Mouse (Mus musculus): Measurements from ENCODE around the gene Gm45713. TPM values are rescaled to one million over a fixed set of nuclear protein-coding genes. Genes with fewer than 3 reads are reported as not detected.

The Gm45713 gene
- 0.42 TPM in 1 of 2 replicates, not detected in the other for polyA plus RNA-seq (2015; fragmentation: Nextera tagmentation; extraction: Ambion mirVana)

- Histone ChIP-seq H3K27me3 (replicated peaks) (no peaks in the 10 kb centered on the region), H3K9ac (peak within 1 kb of the TSS; percentile 40; the same call in 1 of the 2 replicates), H3K4me1 (peaks cover 6% of the 10 kb centered on the region), H3K27ac (0 out of 2 replicates have a peak within 1 kb of the TSS, but pooled peaks have one; percentile 45), H3K4me2 (peak within 1 kb of the TSS; percentile 67), H3K4me3 (replicated peaks) (peak within 1 kb of the TSS; percentile 68), H3K9me3 (no peaks in the 10 kb centered on the region), H3K36me3 (no peaks in the 10 kb centered on the region)
- 2% methylated on average over 29 of the region's 29 CpGs for WGBS
- ATAC-seq (ENCODE audit: insufficient read depth, low FRiP score, low read depth) = peak; percentile 80
These were observed at the start of gene Gm45713, which contains the start of gene Flt3l for GRCm38 (mm10) chr7:45135993-45136567. Gm45713 (minus strand) TSS chr7:45136231. Flt3l (minus strand) TSS chr7:45136432.

GRCm38 (mm10) chr7:45183672-45184071, 47.6 kb upstream of the Gm45713 start:
- 58% methylated on average over 7 of the region's 7 CpGs for WGBS
- Histone ChIP-seq H3K27ac (no peak overlapping the region), H3K36me3 (no peaks in the 10 kb centered on the region), H3K4me2 (no peak overlapping the region), H3K4me3 (replicated peaks) (no peak overlapping the region), H3K27me3 (replicated peaks) (peaks cover 82% of the 10 kb centered on the region), H3K9me3 (no peaks in the 10 kb centered on the region), H3K4me1 (peaks cover 7% of the 10 kb centered on the region; the same call in 1 of the 2 replicates), H3K9ac (no peak overlapping the region)
- no peak for ATAC-seq (ENCODE audit: insufficient read depth, low FRiP score, low read depth)

GRCm38 (mm10) chr7:45182606-45183005, 46.6 kb upstream of the Gm45713 start:
- Histone ChIP-seq H3K4me3 (replicated peaks) (peak overlapping the region; percentile 32), H3K9me3 (no peaks in the 10 kb centered on the region), H3K9ac (no peak overlapping the region), H3K4me1 (peaks cover 7% of the 10 kb centered on the region; the same call in 1 of the 2 replicates), H3K36me3 (no peaks in the 10 kb centered on the region), H3K27ac (no peak overlapping the region), H3K4me2 (peak overlapping the region; percentile 66), H3K27me3 (replicated peaks) (peaks cover 89% of the 10 kb centered on the region)
- no peak for ATAC-seq (ENCODE audit: insufficient read depth, low FRiP score, low read depth)
- 11% methylated on average over 11 of the region's 11 CpGs for WGBS

GRCm38 (mm10) chr7:45182199-45182601, 46.2 kb upstream of the Gm45713 start:
- Histone ChIP-seq H3K4me2 (peak overlapping the region; percentile 66), H3K4me3 (replicated peaks) (peak overlapping the region; percentile 32), H3K36me3 (no peaks in the 10 kb centered on the region), H3K27me3 (replicated peaks) (peaks cover 93% of the 10 kb centered on the region), H3K27ac (no peak overlapping the region), H3K9ac (no peak overlapping the region), H3K9me3 (no peaks in the 10 kb centered on the region), H3K4me1 (peaks cover 7% of the 10 kb centered on the region; the same call in 1 of the 2 replicates)
- ATAC-seq (ENCODE audit: insufficient read depth, low FRiP score, low read depth) = peak; percentile 93
- under 1% methylated on average over 34 of the region's 34 CpGs for WGBS

GRCm38 (mm10) chr7:45181540-45181939, 45.5 kb upstream of the Gm45713 start:
- 6% methylated on average over 35 of the region's 35 CpGs for WGBS
- Histone ChIP-seq H3K9ac (no peak overlapping the region), H3K36me3 (no peaks in the 10 kb centered on the region), H3K4me3 (replicated peaks) (no peak overlapping the region), H3K4me1 (peaks cover 7% of the 10 kb centered on the region; the same call in 1 of the 2 replicates), H3K27ac (no peak overlapping the region), H3K9me3 (no peaks in the 10 kb centered on the region), H3K27me3 (replicated peaks) (peaks cover 96% of the 10 kb centered on the region), H3K4me2 (peak overlapping the region; percentile 66)
- ATAC-seq (ENCODE audit: insufficient read depth, low FRiP score, low read depth) = no peak

- H3K9ac ChIP-seq = no peak within 1 kb of the TSS
- peaks cover 12% of the 10 kb centered on the region for H3K4me1 ChIP-seq
- H3K27ac ChIP-seq = no peak within 1 kb of the TSS
- no peaks in the 10 kb centered on the region for H3K9me3 ChIP-seq
- H3K36me3 ChIP-seq = no peaks in the 10 kb centered on the region
- ATAC-seq (ENCODE audit: insufficient read depth, low FRiP score, low read depth) = no peak
- WGBS = 18% methylated on average over 20 of the region's 20 CpGs
- peak within 1 kb of the TSS; percentile 66 for H3K4me2 ChIP-seq
- H3K27me3 ChIP-seq (replicated peaks) = peaks cover 98% of the 10 kb centered on the region
- no peak within 1 kb of the TSS for H3K4me3 ChIP-seq (replicated peaks)
These were observed 45.0 kb upstream of the Gm45713 start, which contains the start of gene Pth2 for GRCm38 (mm10) chr7:45180896-45181477. Pth2 (plus strand) TSS chr7:45180995.

GRCm38 (mm10) chr7:45179469-45179868, 43.4 kb upstream of the Gm45713 start, which contains the start of gene Gfy:
Gfy (minus strand) TSS chr7:45179569.
- Histone ChIP-seq H3K4me2 (no peak within 1 kb of the TSS), H3K27ac (no peak within 1 kb of the TSS), H3K36me3 (no peaks in the 10 kb centered on the region), H3K9me3 (no peaks in the 10 kb centered on the region), H3K27me3 (replicated peaks) (peaks cover 99% of the 10 kb centered on the region), H3K4me1 (peaks cover 13% of the 10 kb centered on the region), H3K9ac (no peak within 1 kb of the TSS), H3K4me3 (replicated peaks) (no peak within 1 kb of the TSS)
- no peak for ATAC-seq (ENCODE audit: insufficient read depth, low FRiP score, low read depth)
- 23% methylated on average over 7 of the region's 7 CpGs for WGBS

- WGBS = 24% methylated on average over 7 of the region's 7 CpGs
- no peaks in the 10 kb centered on the region for H3K9me3 ChIP-seq
- no peak for ATAC-seq (ENCODE audit: insufficient read depth, low FRiP score, low read depth)
These were observed 42.5 kb upstream of the Gm45713 start for GRCm38 (mm10) chr7:45178550-45178949.

GRCm38 (mm10) chr7:45176356-45176755, 40.3 kb upstream of the Gm45713 start:
- Histone ChIP-seq H3K4me3 (replicated peaks) (peak overlapping the region; percentile 13; the same call in 1 of the 2 replicates), H3K27ac (no peak overlapping the region), H3K36me3 (no peaks in the 10 kb centered on the region), H3K9ac (no peak overlapping the region), H3K4me1 (peaks cover 6% of the 10 kb centered on the region), H3K9me3 (no peaks in the 10 kb centered on the region), H3K27me3 (replicated peaks) (peaks cover 86% of the 10 kb centered on the region), H3K4me2 (peak overlapping the region; percentile 32)
- WGBS = 3% methylated on average over 30 of the region's 31 CpGs
- ATAC-seq (ENCODE audit: insufficient read depth, low FRiP score, low read depth) = no peak

More at GRCm38 (mm10) chr7:45178550-45178949, 42.5 kb upstream of the Gm45713 start:
- peaks cover 13% of the 10 kb centered on the region for H3K4me1 ChIP-seq
- no peaks in the 10 kb centered on the region for H3K36me3 ChIP-seq
- H3K4me3 ChIP-seq (replicated peaks) = no peak overlapping the region
- H3K27ac ChIP-seq = no peak overlapping the region
- H3K27me3 ChIP-seq (replicated peaks) = peaks cover 96% of the 10 kb centered on the region
- no peak overlapping the region for H3K4me2 ChIP-seq
- H3K9ac ChIP-seq = no peak overlapping the region

GRCm38 (mm10) chr7:45175929-45176328, 39.9 kb upstream of the Gm45713 start:
- Histone ChIP-seq H3K4me1 (peaks cover 6% of the 10 kb centered on the region), H3K4me3 (replicated peaks) (peak overlapping the region; percentile 13; the same call in 1 of the 2 replicates), H3K27me3 (replicated peaks) (peaks cover 82% of the 10 kb centered on the region), H3K9me3 (no peaks in the 10 kb centered on the region), H3K36me3 (no peaks in the 10 kb centered on the region), H3K27ac (no peak overlapping the region), H3K4me2 (peak overlapping the region; percentile 32), H3K9ac (no peak overlapping the region)
- WGBS = under 1% methylated on average over 23 of the region's 23 CpGs
- no peak for ATAC-seq (ENCODE audit: insufficient read depth, low FRiP score, low read depth)

- no peak overlapping the region for H3K9ac ChIP-seq
- H3K27me3 ChIP-seq (replicated peaks) = peaks cover 76% of the 10 kb centered on the region
- H3K4me1 ChIP-seq = peaks cover 6% of the 10 kb centered on the region
- no peak overlapping the region for H3K4me2 ChIP-seq
- no peaks in the 10 kb centered on the region for H3K9me3 ChIP-seq
- ATAC-seq (ENCODE audit: insufficient read depth, low FRiP score, low read depth) = no peak
- H3K4me3 ChIP-seq (replicated peaks) = no peak overlapping the region
- H3K27ac ChIP-seq = no peak overlapping the region
- WGBS = 4% methylated on average over 13 of the region's 13 CpGs
- no peaks in the 10 kb centered on the region for H3K36me3 ChIP-seq
These were observed 39.4 kb upstream of the Gm45713 start for GRCm38 (mm10) chr7:45175398-45175797.
